Mouse (Mus musculus): ENCODE data around the gene Ffar1.

Ffar1 gene

GRCm38 (mm10) chr7:30861464-30861863 is at the start of gene Ffar1:
TSS of gene Ffar1 (minus strand) at chr7:30861564.
- no peak for DNase-seq

GRCm38 (mm10) chr7:30909773-30910172 is 48.4 kb upstream of the Ffar1 start:
- no peak for DNase-seq

DNA sequence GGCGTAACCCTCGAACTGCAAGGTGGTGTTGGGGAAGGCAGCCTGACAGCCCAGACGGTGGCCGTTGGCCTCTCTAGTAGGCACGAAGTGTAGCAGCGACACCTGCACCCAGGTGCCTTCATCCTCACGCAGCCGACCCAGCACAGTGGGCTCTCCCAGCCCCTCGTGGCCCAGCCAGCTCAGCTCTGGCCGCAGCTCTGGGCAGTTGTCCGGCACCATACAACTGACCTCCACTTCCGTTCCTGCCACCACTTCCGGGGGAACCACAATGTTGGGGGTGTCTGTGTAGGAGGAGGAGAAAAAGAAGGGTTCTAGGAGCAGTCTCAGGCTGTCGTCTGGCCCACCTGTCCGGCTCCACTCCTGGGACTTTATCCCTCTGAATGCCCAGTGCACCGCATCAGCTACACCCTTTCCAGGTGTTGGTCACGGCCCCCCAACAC is 47.6 kb upstream of the Ffar1 start:
- peak in 1 of 2 experiments; percentile 13 for DNase-seq

DNA sequence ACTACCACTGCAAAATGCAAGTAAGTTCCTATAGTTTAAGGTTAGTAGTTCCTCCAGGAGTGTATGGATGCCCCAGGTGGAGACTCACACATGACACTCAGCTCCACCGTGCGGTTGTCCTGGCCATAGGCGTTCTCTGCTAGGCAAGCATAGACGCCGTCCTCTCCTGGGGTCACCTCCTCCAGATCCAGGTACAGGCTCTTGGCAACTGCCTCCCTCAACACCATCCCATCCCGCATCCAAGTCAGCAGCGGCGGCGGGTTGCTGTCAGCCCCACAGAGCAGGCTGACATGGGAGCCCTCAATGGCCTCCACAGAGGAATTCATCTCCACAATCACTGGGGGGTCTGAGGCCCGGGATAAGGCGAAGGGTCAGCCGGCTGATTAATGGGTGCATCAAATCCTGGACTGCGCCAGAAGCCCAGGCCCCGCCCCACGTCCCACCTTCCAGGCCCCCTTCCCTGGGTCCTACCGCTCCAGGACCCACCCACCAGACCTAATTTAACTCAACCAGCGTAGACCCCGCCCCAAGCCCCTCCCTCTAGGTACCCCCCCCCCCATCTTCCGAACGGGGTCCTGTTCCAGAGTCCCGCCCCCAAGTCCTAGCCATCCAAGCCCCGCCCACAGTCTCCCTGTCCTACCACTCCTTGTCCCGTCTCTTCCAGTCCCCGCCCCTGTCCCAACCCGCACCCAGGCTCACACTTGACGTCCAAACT is 47.1 kb upstream of the Ffar1 start:
- DNase-seq: peak; percentile 43 to 59

GRCm38 (mm10) chr7:30904042-30904441 is 42.7 kb upstream of the Ffar1 start:
- DNase-seq: peak in 1 of 2 experiments; percentile 29

GRCm38 (mm10) chr7:30895217-30895616 is 33.9 kb upstream of the Ffar1 start:
- no peak for DNase-seq

DNA sequence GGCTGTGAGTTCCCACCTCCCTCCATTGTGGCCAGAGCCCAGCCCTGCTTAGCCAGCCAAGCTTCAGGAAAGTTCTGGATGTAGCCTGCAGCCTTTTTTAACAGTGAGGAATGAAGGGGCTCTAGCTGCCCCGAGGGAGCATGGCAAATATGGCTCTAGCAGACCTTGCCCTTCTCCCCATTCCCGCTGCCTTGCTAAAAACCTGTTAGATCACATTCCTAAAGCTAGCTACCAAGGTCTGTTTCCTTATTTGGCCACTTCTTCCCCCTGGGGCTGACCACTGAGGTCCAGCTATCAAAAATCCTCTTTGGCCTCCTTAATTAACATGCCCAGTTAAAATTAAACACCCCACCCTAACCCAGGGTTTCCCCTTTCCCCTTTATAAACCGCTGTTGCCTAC is 31.2 kb upstream of the Ffar1 start:
- no peak for DNase-seq

GRCm38 (mm10) chr7:30891746-30892145 is 30.4 kb upstream of the Ffar1 start:
- DNase-seq: no peak

DNA sequence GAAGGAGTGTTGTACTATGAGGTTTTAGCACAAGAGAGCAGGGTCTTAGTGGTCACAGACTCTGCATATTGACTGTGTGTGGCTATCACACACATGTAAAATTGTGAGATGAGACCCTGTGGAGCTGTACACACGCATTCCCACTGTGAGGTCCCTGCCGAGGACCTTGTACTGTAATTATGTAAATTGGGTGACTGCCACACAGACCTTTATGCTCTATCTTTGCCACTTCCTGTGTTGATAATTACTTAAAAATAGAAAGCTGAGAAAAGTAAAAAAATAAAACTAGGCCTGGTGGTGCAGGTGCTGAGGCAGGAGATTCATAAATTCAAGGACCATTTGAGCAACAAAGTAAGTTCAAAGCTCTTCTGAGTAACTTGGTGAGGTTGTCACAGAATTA is 29.3 kb upstream of the Ffar1 start:
- no peak for DNase-seq

GRCm38 (mm10) chr7:30888786-30889185 is 27.4 kb upstream of the Ffar1 start:
- no peak for DNase-seq

GRCm38 (mm10) chr7:30887568-30888188 is 26.3 kb upstream of the Ffar1 start:
- DNase-seq: peak in 1 of 2 experiments; percentile 37

DNA sequence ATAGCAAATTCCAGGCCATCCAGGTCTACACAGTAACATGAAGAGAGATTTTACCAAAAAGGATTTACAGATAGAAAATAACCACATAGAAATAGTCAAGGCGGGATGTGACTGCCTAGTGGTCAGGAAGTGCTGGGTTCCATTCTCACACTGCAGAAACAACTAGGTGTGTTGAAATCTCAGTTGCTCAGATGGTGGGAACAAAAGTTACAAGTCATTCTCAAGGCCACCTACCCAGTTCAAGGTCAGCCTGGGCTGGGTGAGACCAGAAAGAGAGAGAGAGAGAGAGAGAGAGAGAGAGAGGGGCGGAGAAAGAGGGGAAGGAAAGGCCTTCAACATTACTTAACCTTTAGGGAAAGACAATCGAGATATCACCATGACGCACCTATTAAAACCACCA is 25.5 kb upstream of the Ffar1 start:
- no peak for DNase-seq

GRCm38 (mm10) chr7:30884047-30884446 is 22.7 kb upstream of the Ffar1 start:
- DNase-seq: no peak

- DNase-seq: no peak
These were observed 20.0 kb upstream of the Ffar1 start for GRCm38 (mm10) chr7:30881367-30881766.

DNA sequence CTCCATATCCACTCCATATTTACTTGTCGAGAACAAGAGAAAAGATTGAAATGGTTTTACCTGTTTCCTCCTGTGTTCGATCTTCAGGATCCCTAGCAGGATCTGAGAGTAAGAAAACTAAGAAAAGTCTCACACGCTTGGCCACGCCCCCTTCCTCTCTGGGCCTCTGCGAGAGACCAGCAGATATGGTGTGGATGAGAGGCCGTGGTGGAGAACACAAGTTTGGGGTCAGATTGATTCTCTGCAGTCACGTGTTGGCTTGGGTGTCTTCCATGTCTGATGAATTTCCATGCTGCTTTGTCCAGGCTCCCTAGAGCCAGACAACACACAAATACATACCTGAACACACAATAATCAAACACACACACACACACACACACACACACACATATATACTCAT is 18.8 kb upstream of the Ffar1 start, which contains the start of gene Cd22:
Gene Cd22, minus strand, starts transcription at position 167 of the 400 bp plus-strand sequence.
- no peak for DNase-seq

GRCm38 (mm10) chr7:30878950-30879349 is 17.6 kb upstream of the Ffar1 start:
- no peak for DNase-seq

GRCm38 (mm10) chr7:30873083-30873482 is 11.7 kb upstream of the Ffar1 start:
- peak; percentile 58 to 82 for DNase-seq

- DNase-seq: no peak
These were observed 2.0 kb upstream of the Ffar1 start for GRCm38 (mm10) chr7:30863386-30863785.

- peak; percentile 48 to 68 for DNase-seq
These were observed 1.5 kb downstream of the Ffar1 start for GRCm38 (mm10) chr7:30859635-30860402.

- peak; percentile 66 to 80 for DNase-seq
These were observed 2.1 kb downstream of the Ffar1 start for GRCm38 (mm10) chr7:30859290-30859634.

DNA sequence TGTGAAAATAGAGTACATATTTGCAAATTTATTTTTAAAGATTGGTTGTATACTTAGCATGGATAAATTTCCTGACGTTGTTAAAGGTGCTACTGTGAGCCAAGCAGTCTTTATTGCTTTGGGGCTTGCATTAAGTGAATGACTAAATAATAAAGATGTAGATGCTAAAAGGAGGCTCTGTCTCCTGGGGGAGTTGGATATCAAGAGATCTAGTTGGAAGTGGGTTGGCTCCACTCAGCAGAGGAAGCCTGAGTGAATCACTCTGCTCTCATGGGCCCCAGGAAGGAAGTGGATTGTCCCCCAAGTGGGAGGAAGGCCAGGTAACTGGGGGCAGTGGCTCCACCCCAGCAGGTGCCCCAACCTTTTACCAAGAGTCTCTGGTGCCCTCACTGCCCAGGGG is 3.6 kb downstream of the Ffar1 start:
- DNase-seq: no peak

- no peak for DNase-seq
These were observed 5.3 kb downstream of the Ffar1 start, which contains the start of gene Ffar3 for GRCm38 (mm10) chr7:30856078-30856477. TSS of gene Ffar3 (minus strand) at chr7:30856178.

- no peak for DNase-seq
These were observed 9.9 kb downstream of the Ffar1 start for GRCm38 (mm10) chr7:30851421-30851820.

- no peak for DNase-seq
These were observed 13.4 kb downstream of the Ffar1 start for GRCm38 (mm10) chr7:30847934-30848333.

Data from lung, postnatal 4 days (tissue).